8 mouse cellular contexts compared by ENCODE assay signal in genomic region chr10:81069836-81070235, GRCm38 (mm10). TPM values are rescaled to one million over a fixed set of nuclear protein-coding genes. Genes with fewer than 3 reads are reported as not detected.
A peak's percentile ranks its signal among the peaks of the same experiment; 100 is the strongest.
DNase-seq lines count a peak whose midpoint lies in the region; ATAC-seq lines count a peak whose summit lies in the region.

Gene Thop1, plus strand, starts transcription at chr10:81070035.

- H3K9ac ChIP-seq in lung, embryonic 16.5 days (ENCODE audit: low read length): peak within 1 kb of the TSS; percentile 66

- no peak within 1 kb of the TSS for H3K27ac ChIP-seq in lung, embryonic 16.5 days (ENCODE audit: low read length)

- WGBS in lung, embryonic 16.5 days: under 1% methylated on average over 35 of the region's 35 CpGs

- no peaks in the 10 kb centered on the region for H3K27me3 ChIP-seq in lung, embryonic 16.5 days (ENCODE audit: control insufficient read depth, insufficient read depth, low read depth, low read length)

- 0 out of 2 replicates have a peak, but pooled peaks cover 2% of the 10 kb centered on the region for H3K36me3 ChIP-seq in lung, embryonic 16.5 days (ENCODE audit: control insufficient read depth, insufficient read depth, low read length)

- peak within 1 kb of the TSS; percentile 63 for H3K4me2 ChIP-seq in lung, embryonic 16.5 days (ENCODE audit: low read depth, low read length)

- ATAC-seq in hematopoietic stem cell, adult 5-6 weeks (replicated peaks in 1 of 2; ENCODE audit: insufficient read depth in 1 of 2, low FRiP score in 2 of 2, low TSS enrichment in 1 of 2, low read depth in 1 of 2, poor library complexity in 2 of 2, severe bottlenecking in 2 of 2): peak; percentile 98 to 99
- peak; percentile 98 for ATAC-seq in lung, embryonic 16.5 days (ENCODE audit: low read depth)

- DNase-seq in MEL-GATA-1-ER (ENCODE audit: extremely low read depth, low read depth): peak; percentile 97
- DNase-seq in cerebellum, adult 8-10 months: peak; percentile 95
- peak; percentile 100 for DNase-seq in forelimb bud, embryonic 11.5 days (ENCODE audit: low read depth, low spot score)
- peak; percentile 96 for DNase-seq in layer of hippocampus, adult 9-10 months (ENCODE audit: low spot score)
- DNase-seq in ovary, postnatal 10 days (ENCODE audit: low spot score): peak; percentile 85
- DNase-seq in thymus, postnatal 10 days (ENCODE audit: low spot score in 2 of 2): peak; percentile 97

- H3K4me3 ChIP-seq in lung, embryonic 16.5 days (ENCODE audit: low read length): peak within 1 kb of the TSS; percentile 55

- H3K4me1 ChIP-seq in lung, embryonic 16.5 days (replicated peaks; ENCODE audit: control insufficient read depth, insufficient read depth, low read length): peaks cover 11% of the 10 kb centered on the region

- H3K9me3 ChIP-seq in lung, embryonic 16.5 days (ENCODE audit: control insufficient read depth, low read length): no peaks in the 10 kb centered on the region

RNA-seq across cellular contexts. Expression of gene Thop1, which starts in this region (rescaled TPM):
- total RNA-seq in hematopoietic stem cell, adult 5-6 weeks (2017): 22.6 and 24.8 TPM in 2 replicates
- polyA plus RNA-seq in lung, embryonic 16.5 days (2015; fragmentation: Nextera tagmentation; extraction: Ambion mirVana): 44.2 and 45.0 TPM in 2 replicates
